Mouse (Mus musculus): Measurements from ENCODE around the gene Rbm38. TPM values are rescaled to one million over a fixed set of nuclear protein-coding genes. Genes with fewer than 3 reads are reported as not detected.
A peak's percentile ranks its signal among the peaks of the same experiment; 100 is the strongest.

Rbm38 gene
- polyA plus RNA-seq, 1 experiment from 2014 or later = 39.0 TPM

- H3K36me3 ChIP-seq (ENCODE audit: control insufficient read depth, insufficient read depth) = no peaks in the 10 kb centered on the region
- no peaks in the 10 kb centered on the region for H3K27me3 ChIP-seq (replicated peaks; ENCODE audit: control insufficient read depth, insufficient read depth, low read length)
- H3K27ac ChIP-seq (ENCODE audit: low read depth, low read length) = no peak overlapping the region
- H3K4me1 ChIP-seq (replicated peaks; ENCODE audit: control insufficient read depth, insufficient read depth, low read length) = 0 out of 2 replicates have a peak, but pooled peaks cover 3% of the 10 kb centered on the region
- no peak overlapping the region for H3K4me3 ChIP-seq (ENCODE audit: low read depth, low read length)
- WGBS = 82% methylated on average over 1 of the region's 1 CpGs
- H3K9ac ChIP-seq (ENCODE audit: low read depth, low read length) = no peak overlapping the region
- no peaks in the 10 kb centered on the region for H3K9me3 ChIP-seq (ENCODE audit: control insufficient read depth)
- H3K4me2 ChIP-seq (replicated peaks; ENCODE audit: low read depth) = no peak overlapping the region
- no peak for ATAC-seq
- TF ChIP-seq CTCF (IDR thresholded peaks at IDR 0.05; ENCODE audit: low read depth) = no peak
Measured at GRCm38 (mm10) chr2:173041893-173042292, 21.6 kb downstream of the Rbm38 start.

GRCm38 (mm10) chr2:173042504-173043162 lies 22.3 kb downstream of the Rbm38 start:
- no peak overlapping the region for H3K4me3 ChIP-seq (ENCODE audit: low read depth, low read length)

GRCm38 (mm10) chr2:173044198-173044970 lies 24.1 kb downstream of the Rbm38 start:
- Histone ChIP-seq H3K27ac (ENCODE audit: low read depth, low read length) (no peak overlapping the region), H3K4me1 (replicated peaks; ENCODE audit: control insufficient read depth, insufficient read depth, low read length) (0 out of 2 replicates have a peak, but pooled peaks cover 3% of the 10 kb centered on the region), H3K4me3 (ENCODE audit: low read depth, low read length) (no peak overlapping the region), H3K4me2 (replicated peaks; ENCODE audit: low read depth) (no peak overlapping the region), H3K36me3 (ENCODE audit: control insufficient read depth, insufficient read depth) (no peaks in the 10 kb centered on the region), H3K9ac (ENCODE audit: low read depth, low read length) (no peak overlapping the region), H3K27me3 (replicated peaks; ENCODE audit: control insufficient read depth, insufficient read depth, low read length) (no peaks in the 10 kb centered on the region), H3K9me3 (ENCODE audit: control insufficient read depth) (no peaks in the 10 kb centered on the region)
- ATAC-seq = no peak
- TF ChIP-seq CTCF (IDR thresholded peaks at IDR 0.05; ENCODE audit: low read depth) = no peak
- 75% methylated on average over 18 of the region's 18 CpGs for WGBS

More at GRCm38 (mm10) chr2:173042504-173043162, 22.3 kb downstream of the Rbm38 start:
- no peaks in the 10 kb centered on the region for H3K27me3 ChIP-seq (replicated peaks; ENCODE audit: control insufficient read depth, insufficient read depth, low read length)
- no peak overlapping the region for H3K9ac ChIP-seq (ENCODE audit: low read depth, low read length)
- 0 out of 2 replicates have a peak, but pooled peaks cover 3% of the 10 kb centered on the region for H3K4me1 ChIP-seq (replicated peaks; ENCODE audit: control insufficient read depth, insufficient read depth, low read length)
- H3K4me2 ChIP-seq (replicated peaks; ENCODE audit: low read depth) = no peak overlapping the region
- no peaks in the 10 kb centered on the region for H3K9me3 ChIP-seq (ENCODE audit: control insufficient read depth)
- no peak for ATAC-seq
- TF ChIP-seq CTCF (IDR thresholded peaks at IDR 0.05; ENCODE audit: low read depth) = no peak
- no peak overlapping the region for H3K27ac ChIP-seq (ENCODE audit: low read depth, low read length)
- H3K36me3 ChIP-seq (ENCODE audit: control insufficient read depth, insufficient read depth) = no peaks in the 10 kb centered on the region
- WGBS = 80% methylated on average over 11 of the region's 11 CpGs

- 0 out of 2 replicates have a peak overlapping the region, but pooled peaks have one; percentile 5 for H3K27ac ChIP-seq (ENCODE audit: low read depth, low read length)
- 58% methylated on average over 15 of the region's 15 CpGs for WGBS
- H3K36me3 ChIP-seq (ENCODE audit: control insufficient read depth, insufficient read depth) = no peaks in the 10 kb centered on the region
- no peak for TF ChIP-seq CTCF (IDR thresholded peaks at IDR 0.05; ENCODE audit: low read depth)
- no peak for ATAC-seq
- H3K27me3 ChIP-seq (replicated peaks; ENCODE audit: control insufficient read depth, insufficient read depth, low read length) = no peaks in the 10 kb centered on the region
- no peak overlapping the region for H3K4me3 ChIP-seq (ENCODE audit: low read depth, low read length)
- 0 out of 2 replicates have a peak, but pooled peaks cover 3% of the 10 kb centered on the region for H3K4me1 ChIP-seq (replicated peaks; ENCODE audit: control insufficient read depth, insufficient read depth, low read length)
- H3K9ac ChIP-seq (ENCODE audit: low read depth, low read length) = no peak overlapping the region
- H3K9me3 ChIP-seq (ENCODE audit: control insufficient read depth) = no peaks in the 10 kb centered on the region
- no peak overlapping the region for H3K4me2 ChIP-seq (replicated peaks; ENCODE audit: low read depth)
Measured at GRCm38 (mm10) chr2:173046582-173047297, 26.4 kb downstream of the Rbm38 start.

- H3K4me2 ChIP-seq (replicated peaks; ENCODE audit: low read depth) = no peak overlapping the region
- no peak overlapping the region for H3K27ac ChIP-seq (ENCODE audit: low read depth, low read length)
- H3K9ac ChIP-seq (ENCODE audit: low read depth, low read length) = no peak overlapping the region
- H3K4me3 ChIP-seq (ENCODE audit: low read depth, low read length) = no peak overlapping the region
- H3K36me3 ChIP-seq (ENCODE audit: control insufficient read depth, insufficient read depth) = no peaks in the 10 kb centered on the region
- ATAC-seq = no peak
- no peaks in the 10 kb centered on the region for H3K9me3 ChIP-seq (ENCODE audit: control insufficient read depth)
- TF ChIP-seq CTCF (IDR thresholded peaks at IDR 0.05; ENCODE audit: low read depth) = no peak
- 0 out of 2 replicates have a peak, but pooled peaks cover 3% of the 10 kb centered on the region for H3K4me1 ChIP-seq (replicated peaks; ENCODE audit: control insufficient read depth, insufficient read depth, low read length)
- WGBS = 83% methylated on average over 5 of the region's 5 CpGs
- H3K27me3 ChIP-seq (replicated peaks; ENCODE audit: control insufficient read depth, insufficient read depth, low read length) = no peaks in the 10 kb centered on the region
Measured at GRCm38 (mm10) chr2:173047471-173047870, 27.2 kb downstream of the Rbm38 start.

Data from intestine, postnatal 0 days (tissue).